Mouse (Mus musculus) adrenal gland, postnatal 25 days (tissue): ENCODE measurements at regions not wholly inside any gene's neighbourhood (a gene's known extent, or its start where the extent isn't known, plus 50 kb on each side); places are given as distances from the start of the nearest gene placed in this dataset.

Experiments used
- DNase-seq: peaks from one replicate; pipeline ENCODE4 v3.0.0; 2021; ENCODE audit warnings: mixed read lengths

- DNase-seq: no peak
Observed at GRCm38 (mm10) chr9:47133454-47133853, 134.9 kb downstream of the Gm4791 start.

- DNase-seq: no peak
Observed at GRCm38 (mm10) chr9:47133873-47134272, 135.3 kb downstream of the Gm4791 start.

- DNase-seq: no peak
Observed at GRCm38 (mm10) chr9:47134479-47134878, 135.9 kb downstream of the Gm4791 start.

GRCm38 (mm10) chr9:47136641-47137040, 138.1 kb downstream of the Gm4791 start:
- no peak for DNase-seq

- DNase-seq: no peak
Observed at GRCm38 (mm10) chr9:47153471-47153870, 154.9 kb downstream of the Gm4791 start.

GRCm38 (mm10) chr9:47165480-47166131, 167.1 kb downstream of the Gm4791 start:
- no peak for DNase-seq

- no peak for DNase-seq
Observed at GRCm38 (mm10) chr9:47167681-47168240, 169.2 kb downstream of the Gm4791 start.

- DNase-seq: no peak
Observed at GRCm38 (mm10) chr9:47176044-47176443, 177.5 kb downstream of the Gm4791 start.

- DNase-seq: peak; percentile 5
Observed at GRCm38 (mm10) chr9:47218101-47218500, 219.6 kb downstream of the Gm4791 start.

- no peak for DNase-seq
Observed at GRCm38 (mm10) chr9:47223536-47223935, 225.0 kb downstream of the Gm4791 start.

- DNase-seq: no peak
Observed at GRCm38 (mm10) chr9:47224249-47224648, 225.7 kb downstream of the Gm4791 start.

- peak; percentile 4 for DNase-seq
Observed at GRCm38 (mm10) chr9:47226476-47227271, 228.1 kb downstream of the Gm4791 start.

- DNase-seq: no peak
Observed at GRCm38 (mm10) chr9:47227298-47227697, 228.8 kb downstream of the Gm4791 start.

- DNase-seq: no peak
Observed at GRCm38 (mm10) chr9:47228736-47229135, 230.2 kb downstream of the Gm4791 start.

- no peak for DNase-seq
Observed at GRCm38 (mm10) chr9:47229296-47229695, 230.8 kb downstream of the Gm4791 start.

- peak; percentile 18 for DNase-seq
Observed at GRCm38 (mm10) chr9:47240950-47241349, 242.4 kb downstream of the Gm4791 start.

- DNase-seq: no peak
Observed at GRCm38 (mm10) chr9:47242051-47242450, 243.5 kb downstream of the Gm4791 start.

- no peak for DNase-seq
Observed at GRCm38 (mm10) chr9:47242526-47242925, 244.0 kb downstream of the Gm4791 start.

GRCm38 (mm10) chr9:47249029-47249428, 250.5 kb downstream of the Gm4791 start:
- DNase-seq: no peak

- DNase-seq: no peak
Observed at GRCm38 (mm10) chr9:47251160-47251559, 252.6 kb downstream of the Gm4791 start.

GRCm38 (mm10) chr9:47253836-47254657, 255.5 kb downstream of the Gm4791 start:
- no peak for DNase-seq

GRCm38 (mm10) chr9:47265946-47266490, 264.0 kb upstream of the Cadm1 start:
- peak; percentile 83 for DNase-seq
